Mouse (Mus musculus): ENCODE data around the gene Cox19.

DNA sequence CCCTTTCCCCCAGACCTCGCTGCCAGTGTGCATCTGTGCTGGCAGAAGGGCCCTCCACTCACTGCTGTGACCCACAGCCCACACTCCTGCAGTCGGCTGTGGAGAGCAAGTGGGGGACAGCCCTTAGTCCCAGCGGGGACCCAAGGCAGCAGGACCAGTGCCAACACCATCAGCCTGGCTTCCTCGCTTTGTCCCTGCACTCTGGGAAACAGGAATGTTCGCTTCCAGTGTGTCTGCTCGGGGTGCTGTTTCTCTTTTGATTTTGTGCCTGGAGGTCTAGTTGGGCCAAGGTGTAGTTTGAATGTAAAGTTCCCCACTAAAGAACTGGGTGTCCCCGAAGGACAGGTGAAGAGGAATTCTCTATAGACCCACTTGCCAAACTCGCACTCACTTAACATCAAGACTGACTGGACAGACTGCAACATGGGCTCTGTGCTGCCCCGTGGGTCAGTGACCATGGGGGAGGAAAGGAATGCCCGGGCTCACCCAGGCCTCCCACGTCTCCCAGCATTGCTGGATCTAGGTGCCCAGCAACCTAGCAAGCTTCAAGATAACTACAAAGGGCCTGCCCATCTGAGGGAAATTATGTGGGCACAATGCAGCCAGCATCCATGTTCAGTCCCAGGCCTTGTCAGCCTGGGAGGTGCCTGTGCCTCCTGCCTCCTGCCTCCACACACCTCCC lies 40.2 kb upstream of the Cox19 start:
- TF ChIP-seq POLR2A (IDR thresholded peaks at IDR 0.05; ENCODE audit: insufficient read depth, low read depth, low read length) (0 out of 2 replicates have a peak, but pooled peaks have one; percentile 13), CTCF (IDR thresholded peaks at IDR 0.05) (0 out of 2 replicates have a peak, but pooled peaks have one; percentile 2)

Measured in heart, adult 2 months (tissue).